Mouse (Mus musculus) adrenal gland, postnatal 10 days (tissue): ENCODE measurements around the gene Hmgn2. TPM values are rescaled to one million over a fixed set of nuclear protein-coding genes. Genes with fewer than 3 reads are reported as not detected.
A peak's percentile ranks its signal among the peaks of the same experiment; 100 is the strongest.
"Not testable (repeated sequence)": the region's sequence is repeated elsewhere in the genome, so short reads cannot be mapped to it uniquely, and the experiment has no call there.

ENCODE experiments used
- DNase-seq: peaks from one replicate; pipeline ENCODE4 v3.0.0; 2021; ENCODE audit warnings: mixed read lengths
- long read RNA-seq, 2 experiments: library from polyadenylated mRNA; stranded (forward); transcript quantifications; one replicate each; pipeline ENCODE4 v2.0.0; 2021
- total RNA-seq, 2 experiments: library from RNA; stranded (reverse); gene quantifications; 2 replicates each; pipeline ENCODE4 v1.2.3; 2021

Hmgn2 gene
- 100 to 1,000 TPM; 273 to 322 TPM for total RNA-seq
- long read RNA-seq, experiment 1, transcript Hmgn2-210 (5 exons, 630 nt): minor isoform, 7 of 464 reads
- long read RNA-seq, experiment 1, transcript Hmgn2-203 (6 exons, 1,265 nt): major isoform, 434 of 464 reads
- long read RNA-seq, experiment 1, partial matches to known transcripts: 1 of 464 reads
- long read RNA-seq, experiment 1, other reads (novel, unspliced or antisense): 15 of 464 reads
- long read RNA-seq, experiment 2, transcript Hmgn2-203 (6 exons, 1,265 nt): major isoform, 229 of 250 reads
- long read RNA-seq, experiment 2, partial matches to known transcripts: 3 of 250 reads
- long read RNA-seq, experiment 2, other reads (novel, unspliced or antisense): 10 of 250 reads

DNA sequence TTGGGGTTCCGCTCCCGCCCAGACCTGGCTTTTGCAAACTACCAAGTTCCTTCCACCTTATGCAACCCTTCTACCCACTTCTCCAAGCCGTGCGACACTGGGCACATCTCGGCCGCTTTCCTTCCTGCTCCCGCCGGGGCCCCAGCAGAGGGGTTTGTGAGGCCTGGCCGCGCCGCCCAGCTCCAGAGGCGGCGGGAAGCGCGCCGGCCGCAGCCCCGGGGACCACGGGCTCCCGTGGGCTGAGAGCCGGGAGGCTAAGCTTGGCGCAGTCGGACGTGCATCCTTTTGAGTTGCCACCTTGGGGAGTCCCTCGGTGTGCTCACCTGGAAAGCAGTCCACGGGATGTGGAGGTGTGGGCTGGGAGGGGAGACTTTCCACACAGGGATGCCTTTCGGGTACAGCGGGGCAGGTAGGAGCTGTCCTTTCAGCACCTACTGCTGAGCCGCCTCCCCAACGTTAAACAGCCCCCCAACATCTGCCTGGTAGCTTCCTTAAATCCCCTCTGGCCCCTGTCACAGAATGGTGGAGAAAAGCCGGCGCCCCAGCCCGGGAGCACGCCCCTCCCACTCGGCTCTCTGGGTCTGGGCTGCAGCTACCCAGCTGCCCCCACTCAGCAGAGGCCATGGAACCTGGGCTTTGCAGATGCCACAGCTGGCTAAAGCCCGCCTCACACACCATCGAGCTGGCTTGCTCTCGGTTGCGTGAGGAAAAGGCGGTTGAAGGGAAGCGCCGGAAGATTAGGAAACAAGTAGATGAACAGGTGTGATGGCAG lies at the start of gene Hmgn2:
Gene Hmgn2, minus strand, starts transcription at position 501 of the 772 bp plus-strand sequence.
- peak; percentile 63 for DNase-seq

DNA sequence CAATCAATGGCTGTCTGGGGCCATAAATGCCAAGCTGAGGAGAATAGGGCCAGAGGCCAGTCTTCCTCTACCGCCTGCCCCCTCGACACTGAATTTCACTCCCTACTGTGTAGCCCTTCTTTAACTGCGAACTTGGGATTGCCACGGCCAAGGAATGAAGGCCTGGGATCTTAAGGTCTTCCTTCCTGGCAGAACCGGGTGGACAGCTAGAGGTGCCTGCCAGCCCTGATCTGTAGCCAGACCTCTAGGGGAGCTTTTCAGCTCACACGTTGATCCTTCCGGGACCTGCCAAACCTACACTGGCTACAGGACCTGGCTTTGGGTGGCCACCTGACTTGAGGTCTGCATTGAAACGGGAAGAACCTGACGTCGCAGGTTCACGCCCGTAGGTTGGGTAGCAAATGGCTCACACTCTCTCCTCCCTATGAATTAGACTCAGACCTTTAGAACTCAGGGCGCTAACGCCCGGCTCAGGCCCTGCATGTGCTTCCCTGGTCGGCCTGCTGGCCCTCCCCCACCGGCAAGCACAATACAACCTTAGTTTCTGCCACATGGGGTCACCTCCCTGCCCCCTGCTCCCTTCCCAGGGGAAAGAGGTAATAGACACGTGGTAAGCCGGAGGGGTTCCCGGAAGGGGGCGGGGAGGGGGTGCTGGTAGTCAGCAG lies 48.9 kb upstream of the Hmgn2 start:
- DNase-seq: no peak

DNA sequence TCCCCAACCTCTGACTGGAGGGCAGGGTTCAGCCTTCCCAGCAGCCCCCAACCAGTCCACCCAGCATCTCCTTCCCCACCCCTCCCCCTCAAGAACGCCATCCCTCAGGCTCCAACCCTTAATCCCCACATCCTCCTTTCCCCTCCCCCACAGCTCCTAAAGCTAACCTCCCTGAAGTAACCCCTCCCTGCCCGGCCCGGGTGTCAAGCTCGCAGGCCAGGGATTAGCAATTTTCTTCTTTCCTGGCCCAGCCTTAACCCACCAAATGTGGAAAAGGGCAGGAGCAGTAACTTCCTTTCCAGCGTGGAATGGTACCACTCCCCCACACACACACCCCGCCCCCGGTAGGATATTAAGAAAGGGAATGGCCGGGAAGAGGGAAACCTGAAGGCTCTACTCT lies 48.3 kb upstream of the Hmgn2 start:
- DNase-seq: no peak

DNA sequence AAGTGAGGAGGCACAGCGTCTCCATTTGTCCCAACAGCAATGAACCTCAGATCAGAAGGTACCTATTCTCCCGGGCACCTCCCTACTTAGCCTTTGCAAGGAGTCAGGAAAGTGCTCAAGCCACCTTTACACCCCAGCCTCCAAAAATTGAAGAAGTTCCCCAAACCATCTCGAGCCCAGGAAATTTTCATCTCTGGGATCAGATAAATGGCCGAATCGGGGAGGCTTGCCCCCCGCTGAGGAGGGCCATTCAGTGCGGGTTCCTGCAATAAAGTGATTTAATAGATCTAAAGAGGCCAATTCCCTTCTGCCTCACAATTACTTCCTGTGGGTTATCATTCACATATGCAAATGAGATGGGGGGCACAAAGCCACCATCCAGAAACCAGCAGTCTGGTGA lies 47.8 kb upstream of the Hmgn2 start:
- no peak for DNase-seq

DNA sequence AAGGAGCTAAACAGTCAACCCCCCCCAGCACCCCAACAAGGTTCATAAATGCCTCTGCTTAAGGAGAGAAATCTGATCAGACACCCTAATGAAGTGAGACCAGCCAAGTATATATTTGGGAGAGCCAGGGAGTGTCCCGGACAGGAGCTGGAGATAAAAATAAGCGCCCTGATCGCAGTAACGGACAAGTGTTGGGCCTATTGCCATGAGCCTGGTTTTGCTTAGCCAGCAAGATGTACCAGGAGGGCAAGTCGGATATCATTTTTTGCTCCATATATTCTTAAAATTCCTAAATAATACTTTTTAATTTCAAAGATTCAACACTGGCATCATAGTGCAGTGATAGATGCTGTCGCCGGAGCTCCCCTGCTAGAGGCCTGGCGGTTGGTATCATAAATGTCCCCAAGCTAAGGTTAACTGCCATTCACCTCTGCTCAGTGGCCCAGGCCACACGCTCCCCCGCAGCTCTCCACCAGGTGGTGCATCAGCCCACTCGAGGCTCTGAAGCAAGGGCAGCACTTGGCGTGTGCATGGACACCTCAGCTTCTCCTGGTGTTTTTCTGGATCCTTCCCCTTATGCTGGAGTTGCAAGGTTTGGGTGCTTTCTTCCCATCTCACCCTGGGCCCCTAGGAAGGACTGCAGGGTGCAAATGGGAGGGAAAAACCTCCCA lies 44.5 kb upstream of the Hmgn2 start:
- no peak for DNase-seq

DNA sequence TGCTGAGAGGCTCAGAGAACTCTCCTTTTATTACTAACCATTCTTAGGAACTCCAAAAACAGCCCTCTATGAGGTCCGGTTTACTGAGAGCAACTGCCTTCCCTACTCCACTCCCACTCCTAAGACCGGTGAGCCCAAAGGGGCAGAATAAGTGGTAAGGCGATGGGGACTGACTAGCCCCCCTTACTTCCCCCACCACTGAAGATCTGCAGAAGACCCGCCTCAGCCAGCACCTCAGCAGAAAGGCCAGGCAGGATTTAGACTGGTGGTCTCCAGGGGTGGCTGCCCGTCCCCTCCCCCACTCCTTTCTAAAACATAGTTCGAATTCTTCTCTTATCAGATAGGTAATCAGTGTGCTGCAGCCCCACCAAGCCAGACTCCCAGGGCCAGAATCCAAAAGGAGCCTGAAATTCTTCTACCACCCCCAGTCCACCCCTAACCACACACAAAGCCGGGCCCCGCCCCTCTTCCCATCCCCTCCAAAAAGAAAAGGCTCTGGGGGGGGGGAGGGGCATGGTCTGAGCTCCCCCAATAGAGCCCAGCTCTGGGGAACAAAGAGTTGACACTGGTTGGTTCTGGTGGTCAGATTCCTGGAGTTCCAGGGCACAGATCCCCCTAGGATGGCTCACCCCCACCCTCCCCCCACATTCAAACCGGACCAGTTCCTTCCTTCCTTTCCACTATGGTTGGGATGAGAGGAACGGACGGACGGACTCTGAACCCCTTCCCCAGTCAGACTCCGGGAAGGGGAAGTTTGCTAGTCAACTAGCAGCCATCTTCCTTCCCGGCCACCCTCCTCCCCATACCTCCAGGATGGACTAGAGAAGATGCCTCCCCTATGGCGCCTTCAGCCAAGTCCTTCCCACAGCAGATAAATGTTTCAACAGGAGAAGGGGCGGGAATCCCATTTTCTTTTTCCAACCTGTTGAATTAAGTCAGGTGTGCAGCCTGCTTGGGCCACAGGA lies 43.3 kb upstream of the Hmgn2 start:
- no peak for DNase-seq

DNA sequence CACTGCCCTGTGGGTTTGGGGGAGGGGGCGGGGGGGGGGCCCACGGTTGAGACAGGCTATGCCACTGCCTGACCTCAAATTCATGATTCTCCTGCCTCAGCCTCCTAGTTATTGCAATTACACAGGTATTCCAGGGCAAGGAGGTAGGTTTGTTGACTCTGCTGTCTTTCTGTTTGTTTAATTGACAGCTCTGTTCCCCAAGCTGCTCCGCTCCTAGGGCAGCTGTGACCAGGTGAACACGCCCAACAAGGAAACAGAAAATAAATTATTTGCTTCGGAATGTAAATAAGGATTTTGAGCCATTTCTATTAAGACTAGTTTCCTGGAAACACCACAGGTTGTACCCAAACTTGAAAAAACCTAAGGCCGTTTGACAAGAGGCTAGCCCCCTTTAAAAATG lies 41.3 kb upstream of the Hmgn2 start:
- no peak for DNase-seq

DNA sequence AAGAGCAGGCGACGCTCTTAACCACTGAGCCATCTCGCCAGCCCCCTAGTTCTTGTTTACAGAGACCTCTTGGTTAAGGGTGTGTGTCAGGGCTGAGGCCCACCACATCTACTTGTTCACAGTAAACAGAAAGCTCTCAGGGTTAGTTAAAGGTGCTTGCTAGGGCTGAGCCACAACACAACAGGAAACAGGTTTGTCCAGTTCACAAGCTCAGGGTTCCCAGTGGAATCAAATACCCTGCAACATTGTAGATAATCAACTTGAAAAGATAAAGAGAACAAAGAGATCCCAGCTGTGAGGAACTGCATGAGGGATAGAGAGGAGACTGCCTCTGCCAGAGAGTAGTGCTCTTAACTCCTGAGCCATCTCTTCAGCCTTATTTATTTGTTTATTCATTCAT lies 38.4 kb upstream of the Hmgn2 start:
- DNase-seq: no peak

DNA sequence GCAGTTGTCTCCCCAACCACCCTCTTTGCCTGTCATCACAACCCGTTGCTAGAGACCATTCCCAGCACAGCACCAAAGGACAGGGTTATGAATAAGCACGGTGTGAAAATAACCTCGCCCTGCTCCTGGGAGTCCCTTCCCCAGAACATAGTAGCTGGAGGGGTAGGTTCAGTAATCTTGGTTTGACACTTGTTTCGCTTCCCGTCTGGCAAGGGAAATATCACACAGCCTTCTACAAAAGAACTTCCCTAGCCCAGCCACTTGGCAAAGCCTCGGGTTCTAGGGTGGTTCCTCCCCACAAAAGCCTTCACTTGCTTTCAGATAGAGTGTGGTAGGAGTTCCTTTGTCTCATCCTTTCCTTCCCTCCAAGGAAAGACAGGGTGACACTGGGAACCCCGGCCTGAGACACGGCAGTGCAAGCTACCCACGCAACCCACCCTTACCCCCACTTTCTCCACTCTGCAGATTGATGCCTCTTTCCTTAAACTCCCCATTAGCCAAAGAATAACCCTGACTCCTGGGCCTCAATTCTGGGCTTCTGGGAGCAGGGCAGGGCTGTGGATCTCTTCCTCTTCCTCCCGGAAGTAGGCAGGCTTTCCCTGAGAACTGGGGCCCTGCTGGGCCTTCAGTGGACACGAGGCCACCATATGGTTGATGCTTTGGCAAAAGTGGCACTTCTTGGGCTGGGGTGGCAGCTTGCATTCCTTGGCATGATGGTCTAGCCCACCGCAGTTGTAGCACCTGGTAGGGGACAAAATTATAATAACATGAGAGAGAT lies 37.3 kb upstream of the Hmgn2 start:
- DNase-seq: no peak

DNA sequence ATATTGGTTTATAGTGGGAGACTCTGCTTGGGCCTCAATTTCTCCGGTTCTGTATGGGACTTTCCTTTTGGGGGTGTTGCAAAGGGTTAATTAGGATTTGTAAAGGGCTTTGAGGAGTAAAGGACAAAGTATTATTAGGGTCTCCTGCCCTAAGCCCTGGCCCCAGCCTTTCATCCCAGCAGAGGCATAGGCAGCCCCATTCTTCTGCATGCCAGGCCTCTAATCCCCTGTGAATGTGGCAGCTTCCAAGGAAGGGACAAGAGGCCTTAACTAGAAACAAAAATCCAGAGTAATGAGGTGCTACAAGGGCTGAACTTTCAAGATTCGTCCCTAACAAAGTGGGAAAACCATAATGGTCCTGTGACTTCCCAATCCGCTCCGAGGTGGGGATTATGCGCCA lies 34.5 kb upstream of the Hmgn2 start:
- no peak for DNase-seq

DNA sequence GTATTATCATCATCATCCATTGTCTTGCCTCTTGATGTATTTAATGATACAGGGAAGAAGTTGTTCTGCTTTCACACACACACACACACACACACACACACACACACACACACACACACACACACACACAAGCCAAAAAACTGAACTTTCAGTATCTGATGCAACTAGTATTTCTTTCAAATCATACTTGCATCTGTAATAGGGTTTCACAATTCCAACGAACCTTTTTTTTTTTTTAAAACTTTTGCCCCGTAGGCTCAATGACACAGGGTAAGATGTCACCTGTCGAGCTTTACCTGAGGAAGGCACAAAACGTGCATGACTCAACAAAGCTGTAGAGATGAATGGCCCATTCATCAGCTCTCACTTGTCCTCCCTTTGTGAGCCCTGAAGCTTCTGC lies 33.8 kb upstream of the Hmgn2 start:
- DNase-seq: no peak

DNA sequence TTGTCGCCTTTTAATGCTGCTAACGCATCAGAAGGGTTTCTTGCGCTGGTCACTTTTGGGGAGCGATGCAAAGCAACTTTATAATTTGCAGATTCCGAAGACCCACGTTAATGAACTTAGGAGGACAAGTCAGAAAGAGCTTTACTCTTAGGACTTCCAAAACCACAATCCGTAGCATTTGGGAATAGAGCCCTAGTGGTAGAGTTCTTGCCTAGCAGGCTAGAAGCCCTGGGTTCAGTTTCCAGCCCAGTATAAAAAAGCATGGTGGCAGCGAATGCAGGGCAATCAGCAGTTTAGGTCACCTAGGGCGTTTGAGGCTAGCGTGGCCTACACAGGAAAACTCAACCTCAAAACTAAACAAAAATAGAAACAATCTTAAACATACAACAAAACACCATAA lies 33.3 kb upstream of the Hmgn2 start:
- no peak for DNase-seq

DNA sequence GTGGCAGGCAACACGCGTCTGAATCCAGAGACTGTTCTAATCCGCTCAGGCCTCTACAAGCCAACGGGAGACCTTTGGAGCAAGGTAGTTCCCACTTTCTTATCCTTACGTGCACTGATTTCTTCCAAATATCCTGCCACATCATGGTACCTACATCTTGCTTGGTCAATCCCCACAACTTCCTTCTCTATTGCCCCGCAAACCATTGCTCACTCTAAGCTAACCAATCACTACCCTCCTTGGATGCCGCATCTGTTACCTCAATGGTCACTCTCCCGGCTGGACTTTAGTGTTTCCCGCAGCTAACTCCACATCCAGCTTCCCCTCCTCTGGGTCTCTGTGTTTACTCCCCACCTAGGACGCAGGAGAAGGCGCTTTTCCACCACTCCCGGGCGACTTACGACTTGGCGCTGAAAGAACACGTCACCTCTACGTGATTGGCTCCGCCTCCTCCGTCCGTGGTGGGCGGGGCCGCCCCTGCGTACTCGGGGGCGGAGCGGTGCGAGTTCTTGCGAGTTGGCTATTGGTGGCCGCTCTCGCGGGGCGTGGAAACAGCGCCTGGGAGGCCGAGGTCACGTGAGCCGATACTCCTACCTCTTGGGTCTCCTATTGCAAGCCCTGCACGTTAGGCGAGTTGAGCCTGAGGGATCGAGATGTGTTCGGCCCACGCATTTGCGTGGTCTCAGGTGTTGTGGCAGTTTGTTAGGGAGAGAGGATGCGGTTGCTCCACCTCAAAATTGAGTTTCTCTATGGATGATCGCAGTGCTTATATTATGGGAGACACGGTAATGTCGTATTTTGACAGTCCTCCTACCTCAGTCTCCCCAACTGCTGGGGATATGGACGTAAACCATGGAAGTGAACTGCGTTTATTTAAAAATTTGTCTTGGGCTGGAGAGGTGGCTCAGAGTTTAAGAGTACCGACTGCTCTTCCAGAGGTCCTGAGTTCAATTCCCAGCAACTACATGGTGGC lies 32.3 kb upstream of the Hmgn2 start, which contains the start of gene Dhdds:
Gene Dhdds, minus strand, starts transcription at position 453 of the 973 bp plus-strand sequence.
- peak; percentile 97 for DNase-seq

DNA sequence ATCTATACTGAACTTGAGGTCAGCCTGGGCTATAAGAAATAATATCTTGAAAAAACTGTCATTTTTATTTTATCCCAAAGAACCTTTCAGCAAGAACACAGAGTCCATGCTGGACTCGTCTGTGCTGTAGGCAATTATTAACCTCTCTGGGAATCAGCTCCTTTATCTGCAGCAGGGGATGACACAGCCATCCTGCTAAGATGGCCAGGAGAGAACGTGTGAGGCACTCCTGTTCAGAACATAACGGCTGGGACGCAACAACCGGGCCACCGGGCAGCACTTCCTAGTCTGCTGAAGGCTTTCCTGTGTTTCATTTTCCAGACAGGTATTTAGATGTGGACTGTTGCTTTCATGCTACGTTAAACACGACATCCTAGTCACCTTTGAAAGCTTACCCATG lies 26.2 kb upstream of the Hmgn2 start:
- no peak for DNase-seq

DNA sequence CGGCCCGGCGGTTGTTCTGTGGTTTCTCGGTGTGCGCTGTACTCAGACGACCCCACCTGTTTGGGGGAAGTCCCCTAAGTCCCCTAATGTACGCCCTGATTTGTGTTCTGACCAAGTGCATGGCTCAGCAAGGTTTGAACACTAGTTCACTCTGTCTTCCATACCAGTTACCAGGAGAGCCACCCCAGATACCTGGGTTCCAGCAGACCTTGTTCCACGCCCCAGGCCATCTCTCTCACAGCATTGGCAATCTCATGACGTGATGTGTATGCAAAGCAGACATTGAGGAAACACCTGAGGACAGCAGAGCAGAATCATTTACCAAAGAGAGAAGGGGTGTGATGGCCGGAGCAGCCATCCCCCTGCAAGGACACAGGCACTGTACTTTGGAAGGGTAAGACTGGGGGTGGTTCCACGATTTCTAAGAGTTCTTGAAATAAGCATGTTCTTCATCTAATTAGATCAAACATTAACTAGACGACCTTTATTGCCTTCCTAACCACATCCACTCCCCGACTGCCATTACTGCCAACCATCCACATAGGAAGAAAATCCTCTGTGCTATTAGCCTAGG lies 22.7 kb upstream of the Hmgn2 start:
- no peak for DNase-seq

DNA sequence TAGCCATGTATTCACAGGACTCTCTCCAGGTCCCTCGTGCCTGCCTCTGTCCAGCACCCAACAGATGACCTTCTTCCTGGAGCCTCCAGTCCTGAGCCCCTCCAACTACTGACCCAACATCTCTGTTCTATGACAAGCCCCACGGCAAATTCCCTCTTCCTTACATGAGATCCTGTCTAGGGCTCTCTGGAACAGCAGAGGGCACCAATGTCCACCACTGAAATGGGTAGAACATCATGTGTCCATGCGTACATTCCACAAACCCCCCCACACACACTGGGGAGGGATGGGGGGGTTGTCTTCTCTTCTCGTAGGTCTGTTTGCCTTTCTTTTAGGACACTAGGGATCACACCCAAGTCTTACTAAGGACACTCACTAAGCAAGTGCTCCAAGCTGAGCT lies 21.6 kb upstream of the Hmgn2 start:
- DNase-seq: no peak

DNA sequence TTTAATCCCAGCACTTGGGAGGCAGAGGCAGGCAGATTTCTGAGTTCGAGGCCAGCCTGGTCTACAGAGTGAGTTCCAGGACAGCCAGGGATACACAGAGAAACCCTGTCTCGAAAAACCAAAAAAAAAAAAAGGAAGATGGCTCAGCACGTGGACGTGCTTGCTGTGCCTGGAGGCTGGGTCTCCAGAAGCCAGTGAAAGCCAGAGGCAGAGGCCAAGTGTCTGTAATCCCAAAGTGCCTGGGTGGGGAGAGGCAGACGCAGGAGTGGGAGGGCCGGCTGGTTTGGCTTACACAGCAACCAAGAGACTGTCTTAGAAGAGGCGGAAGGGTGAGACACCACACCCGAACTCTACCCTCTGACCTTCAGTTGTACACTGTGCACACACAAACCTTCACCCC lies 19.8 kb upstream of the Hmgn2 start:
- DNase-seq: not testable (repeated sequence)

DNA sequence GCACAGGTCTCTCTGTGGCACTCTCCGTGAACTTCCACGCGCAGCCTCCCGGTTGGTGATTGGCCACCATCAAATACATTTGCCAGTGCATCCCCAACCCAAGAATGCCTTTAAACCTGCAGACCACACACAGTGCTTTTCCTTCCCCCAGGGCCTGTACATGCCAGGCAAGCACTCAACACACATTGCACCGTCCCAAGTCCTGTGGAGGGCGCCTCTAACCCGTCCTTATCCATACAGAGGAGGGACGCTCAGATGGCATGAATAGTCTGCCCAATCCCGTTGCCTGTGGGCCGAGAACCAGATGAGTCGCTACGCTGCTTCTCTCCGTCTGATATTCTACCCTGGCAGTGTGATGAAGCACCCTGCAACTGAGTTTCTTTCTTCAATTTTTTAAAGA lies 14.5 kb upstream of the Hmgn2 start:
- no peak for DNase-seq

DNA sequence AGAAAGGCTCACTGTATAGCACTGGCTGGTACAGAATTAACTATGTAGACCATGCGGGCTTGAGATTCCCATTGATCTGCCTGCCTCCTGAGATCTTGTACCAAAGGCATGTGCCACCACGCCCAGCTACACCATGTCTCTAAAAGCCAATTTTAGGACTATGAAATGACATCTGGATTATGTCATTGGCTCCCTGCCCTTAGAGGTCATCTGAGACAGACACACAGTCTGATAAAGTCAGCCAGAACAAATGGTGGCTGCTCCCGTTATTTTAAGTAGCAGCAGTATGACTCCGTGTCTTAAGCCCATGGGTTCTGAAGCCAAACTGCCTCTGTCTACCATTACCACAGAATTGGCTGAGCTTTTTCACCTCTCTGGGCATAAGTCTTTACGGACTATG lies 12.0 kb upstream of the Hmgn2 start:
- no peak for DNase-seq
